Mouse (Mus musculus) left cerebral cortex, postnatal 10 days (tissue): Measurements from ENCODE around the gene Urm1. TPM values are rescaled to one million over a fixed set of nuclear protein-coding genes. Genes with fewer than 3 reads are reported as not detected.
"Not testable (repeated sequence)": the region's sequence is repeated elsewhere in the genome, so short reads cannot be mapped to it uniquely, and the experiment has no call there.

ENCODE experiments used
- DNase-seq, 2 experiments: peaks; one replicate each; pipeline ENCODE4 v3.0.0; 2021 to 2022; ENCODE audit warnings: low spot score in 2 of 2, mixed read lengths in 1 of 2; ENCODE audit errors: extremely low spot score in 1 of 2
- intact Hi-C: fragments of 180-260 bp; cut with DNase I; formaldehyde crosslinking; loops from one replicate; pipeline ENCODE4 v1.15.1; 2025
- total RNA-seq, 2 experiments: library from RNA; stranded (reverse); gene quantifications; 2 replicates each; pipeline ENCODE4 v1.2.3; 2021

The Urm1 gene
- total RNA-seq, result 10 to 100 TPM; 54.7 to 61.8 TPM

DNA sequence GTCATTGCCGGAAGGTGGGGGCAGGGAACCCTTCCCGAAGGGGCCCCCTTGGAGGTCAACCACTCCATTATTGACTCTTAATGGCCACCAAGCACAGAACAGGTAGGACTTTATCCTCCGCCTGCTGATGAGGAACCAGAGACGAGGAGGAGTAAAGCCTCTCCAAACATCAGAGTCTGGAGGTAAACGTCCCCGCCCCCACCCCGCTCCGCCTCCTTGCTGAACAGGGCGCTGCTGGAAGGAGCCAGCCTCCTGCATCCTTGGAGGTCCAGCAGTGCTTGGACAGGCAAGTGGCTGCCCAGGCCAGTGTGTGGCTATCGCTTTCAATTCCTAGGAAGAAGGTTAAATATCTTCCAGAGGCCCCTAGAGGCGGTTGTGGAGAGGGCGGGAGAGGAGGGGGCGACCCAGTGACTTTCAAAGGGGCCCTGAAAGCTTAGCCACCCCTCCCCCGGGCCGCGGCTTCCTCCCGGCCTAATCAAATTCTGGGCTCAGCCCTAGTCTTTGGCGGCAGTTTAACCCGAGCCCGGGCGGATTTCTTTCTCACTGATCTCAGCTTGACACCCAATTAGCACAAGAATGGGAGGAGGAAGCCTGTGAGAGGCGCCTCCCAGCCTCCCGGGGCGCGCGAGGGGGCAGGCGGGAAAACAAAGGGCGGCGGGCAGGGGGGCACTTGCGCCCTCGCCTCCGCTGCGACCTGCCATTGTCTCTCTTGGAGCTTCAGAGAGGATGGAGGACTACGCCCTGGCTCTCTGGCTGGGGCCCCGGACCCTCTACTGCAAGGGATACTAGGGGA lies at the start of gene Urm1:
Urm1 (plus strand) TSS at position 51 of the 793 bp plus-strand sequence.
- DNase-seq, result peak; percentile 63 to 88
- intact Hi-C loops, result no loop called here

DNA sequence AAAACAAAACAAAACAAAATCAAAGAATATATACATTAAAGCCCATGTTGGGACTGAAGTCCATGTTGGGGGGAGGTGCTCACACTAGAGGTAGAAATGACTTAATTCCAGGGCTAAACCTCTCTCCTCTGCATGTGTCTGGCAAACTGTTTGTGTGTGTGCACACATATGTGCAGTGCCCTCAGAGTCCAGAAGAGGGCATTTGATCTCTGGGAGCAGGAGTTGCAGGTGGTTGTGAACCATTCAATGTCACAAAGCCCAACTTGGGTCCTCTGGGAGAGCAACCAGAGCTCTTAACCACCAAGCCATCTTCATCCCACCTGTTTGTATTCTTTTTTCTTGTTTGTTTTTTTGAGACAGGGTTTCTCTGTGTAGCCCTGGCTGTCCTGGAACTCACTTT lies 49.7 kb upstream of the Urm1 start:
- intact Hi-C loops, result no loop called here
- DNase-seq, result no peak

GRCm38 (mm10) chr2:29771611-29772461 lies 48.0 kb upstream of the Urm1 start:
- no peak for DNase-seq
- intact Hi-C loops, result no loop called here

DNA sequence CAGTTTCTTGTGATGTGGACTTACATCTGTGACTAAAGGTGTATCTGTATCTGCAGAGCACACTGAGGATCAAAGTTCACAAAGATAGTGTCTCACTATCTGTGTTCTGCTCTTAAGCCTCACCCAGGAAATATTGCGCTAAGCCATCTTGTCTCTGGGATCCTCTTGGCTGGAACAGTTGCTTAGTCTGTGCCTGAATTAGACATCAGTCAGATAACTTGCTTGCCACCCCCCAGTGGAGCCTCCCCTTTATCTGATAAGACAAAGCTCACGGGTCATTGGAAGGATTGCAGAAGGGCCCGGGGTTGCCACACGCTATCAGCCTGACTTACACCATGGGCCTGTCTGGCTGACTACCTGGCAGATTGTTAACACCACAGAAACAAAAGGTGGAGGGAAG lies 46.6 kb upstream of the Urm1 start:
- intact Hi-C loops, result no loop called here

GRCm38 (mm10) chr2:29781256-29781655 lies 38.6 kb upstream of the Urm1 start:
- intact Hi-C loops, DNase-seq: not testable (repeated sequence)

More for the DNA sequence above, 46.6 kb upstream of the Urm1 start:
- DNase-seq, result no peak

GRCm38 (mm10) chr2:29784290-29784689 lies 35.6 kb upstream of the Urm1 start:
- intact Hi-C loops, result no loop called here
- DNase-seq, result no peak

DNA sequence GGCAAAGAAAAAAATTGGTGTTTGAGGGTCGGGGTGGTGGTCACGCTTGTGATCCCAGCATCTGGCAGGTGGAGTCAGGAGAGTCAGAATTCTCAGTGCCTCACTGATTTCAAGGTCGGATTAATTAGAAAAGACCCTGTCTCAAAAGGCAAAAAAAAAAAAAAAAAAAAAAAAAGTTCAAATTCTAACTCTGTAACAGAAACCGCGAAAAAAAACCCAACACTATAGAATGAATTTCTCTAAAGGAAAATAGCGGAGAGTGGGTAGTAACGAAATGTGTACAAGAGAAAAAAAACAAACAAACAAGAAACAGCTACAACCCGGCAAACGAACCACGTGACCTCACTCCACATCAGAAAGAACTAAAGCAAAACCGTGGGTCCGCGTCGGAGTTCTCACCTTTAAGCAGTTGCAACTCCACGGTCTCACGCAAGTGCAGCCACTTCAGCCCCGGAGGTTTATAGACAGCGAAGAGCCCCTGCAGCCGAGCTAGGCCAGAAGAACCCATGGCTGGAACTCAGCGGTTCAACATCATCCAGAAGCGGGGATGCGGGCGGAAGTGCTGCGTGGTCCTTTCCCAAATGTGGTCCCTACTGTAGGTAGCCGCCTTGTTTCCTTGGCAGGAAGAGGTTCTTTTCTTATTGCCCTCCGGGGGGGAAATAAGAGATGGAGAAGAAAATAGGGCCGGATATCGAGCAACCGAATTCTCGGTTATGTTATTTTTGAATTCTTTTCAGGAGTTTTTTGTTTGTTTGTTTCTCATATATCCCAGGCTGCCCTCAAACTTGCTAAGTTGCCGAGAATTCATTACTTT lies 32.6 kb upstream of the Urm1 start, which contains the start of gene Coq4:
Coq4 (plus strand) TSS at position 390 of the 814 bp plus-strand sequence.
- peak; percentile 91 to 93 for DNase-seq
- intact Hi-C loops, result no loop called here

- peak; percentile 79 to 88 for DNase-seq
- intact Hi-C loops, result no loop called here
Observed at GRCm38 (mm10) chr2:29787937-29788681, 31.8 kb upstream of the Urm1 start, which contains the start of gene Trub2. Gene Trub2, minus strand, starts transcription at chr2:29788502.

DNA sequence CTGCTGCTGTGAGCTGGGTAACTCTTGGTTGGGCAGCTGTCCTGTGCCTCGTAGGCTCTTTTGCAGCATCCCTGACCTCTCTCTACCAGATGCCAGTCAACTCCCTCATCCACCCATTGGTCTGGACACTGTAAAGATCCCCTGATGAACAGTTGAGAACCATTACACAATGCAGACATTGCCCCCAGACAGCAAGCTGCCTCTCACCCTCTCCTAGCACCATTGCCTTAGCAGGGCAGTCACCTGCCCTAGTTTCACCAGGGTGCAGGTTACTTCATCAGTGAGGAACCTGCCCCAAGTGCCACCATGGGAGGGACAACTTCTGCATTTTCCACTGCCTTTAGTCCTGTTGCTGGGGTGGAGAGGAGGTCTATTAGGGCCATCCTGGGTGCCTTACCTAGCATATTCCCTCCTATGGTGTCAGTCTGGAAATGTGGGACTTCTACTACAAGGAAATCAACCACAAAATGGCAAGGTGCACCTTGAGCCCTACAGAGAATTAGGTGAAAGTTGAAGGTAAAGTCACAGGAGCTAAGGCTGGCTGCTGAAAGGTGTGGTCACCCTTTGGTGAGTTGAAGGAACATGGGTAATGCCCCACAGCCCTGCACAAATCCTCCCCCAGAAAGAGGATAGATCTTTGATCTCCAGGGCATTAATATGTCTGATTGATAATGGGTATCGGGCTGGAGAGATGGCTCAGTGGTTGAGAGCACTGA lies 26.9 kb upstream of the Urm1 start:
- no peak for DNase-seq
- intact Hi-C loops, result no loop called here

DNA sequence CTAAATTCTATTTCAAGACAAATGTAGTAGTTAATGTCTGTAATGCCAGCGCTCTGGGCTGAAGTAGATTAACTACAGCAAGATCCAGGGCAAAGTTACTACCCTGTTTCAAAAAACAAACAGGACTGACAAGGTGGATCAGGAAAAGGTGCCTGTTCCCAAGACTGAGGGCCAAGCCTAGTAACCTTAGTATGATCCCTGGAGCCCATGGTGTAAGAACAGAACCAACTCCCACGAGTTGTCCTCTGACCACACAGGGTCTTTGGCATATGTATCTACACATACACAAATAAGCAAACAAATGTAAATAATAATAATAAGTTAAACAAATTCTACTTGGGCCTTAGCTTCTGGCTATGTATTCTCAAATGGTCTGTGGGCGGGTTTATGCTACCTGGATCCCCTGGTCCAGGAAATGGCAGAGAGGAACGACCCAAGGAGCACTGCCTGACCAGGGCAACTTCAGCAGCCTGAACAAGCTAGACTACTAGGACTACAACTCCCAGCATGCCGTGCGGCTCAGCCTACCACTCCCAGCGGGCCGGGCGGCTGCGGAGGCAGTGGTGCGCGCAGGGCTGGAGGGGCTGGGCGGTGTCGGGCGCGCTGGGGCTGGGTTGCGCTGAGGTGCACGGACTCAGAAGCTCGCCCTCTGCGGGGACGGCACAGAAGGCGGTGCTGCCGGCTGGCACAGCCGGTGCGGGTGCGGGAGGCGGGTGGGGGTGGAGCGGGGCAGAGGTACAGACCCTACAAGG lies 17.6 kb upstream of the Urm1 start, which contains the start of gene Slc27a4:
Slc27a4 (plus strand) TSS at position 560 of the 752 bp plus-strand sequence.
- intact Hi-C loops, result no loop called here
- peak; percentile 93 to 98 for DNase-seq

GRCm38 (mm10) chr2:29802827-29803201 lies 17.1 kb upstream of the Urm1 start:
- no peak for DNase-seq
- intact Hi-C loops, result no loop called here

GRCm38 (mm10) chr2:29803400-29803831 lies 16.5 kb upstream of the Urm1 start:
- no peak for DNase-seq
- intact Hi-C loops, result no loop called here

DNA sequence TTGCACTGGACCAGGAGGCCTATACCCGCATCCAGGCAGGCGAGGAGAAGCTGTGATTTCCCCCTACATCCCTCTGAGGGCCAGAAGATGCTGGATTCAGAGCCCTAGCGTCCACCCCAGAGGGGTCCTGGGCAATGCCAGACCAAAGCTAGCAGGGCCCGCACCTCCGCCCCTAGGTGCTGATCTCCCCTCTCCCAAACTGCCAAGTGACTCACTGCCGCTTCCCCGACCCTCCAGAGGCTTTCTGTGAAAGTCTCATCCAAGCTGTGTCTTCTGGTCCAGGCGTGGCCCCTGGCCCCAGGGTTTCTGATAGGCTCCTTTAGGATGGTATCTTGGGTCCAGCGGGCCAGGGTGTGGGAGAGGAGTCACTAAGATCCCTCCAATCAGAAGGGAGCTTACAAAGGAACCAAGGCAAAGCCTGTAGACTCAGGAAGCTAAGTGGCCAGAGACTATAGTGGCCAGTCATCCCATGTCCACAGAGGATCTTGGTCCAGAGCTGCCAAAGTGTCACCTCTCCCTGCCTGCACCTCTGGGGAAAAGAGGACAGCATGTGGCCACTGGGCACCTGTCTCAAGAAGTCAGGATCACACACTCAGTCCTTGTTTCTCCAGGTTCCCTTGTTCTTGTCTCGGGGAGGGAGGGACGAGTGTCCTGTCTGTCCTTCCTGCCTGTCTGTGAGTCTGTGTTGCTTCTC lies 4.0 kb upstream of the Urm1 start:
- no peak for DNase-seq
- intact Hi-C loops, result no loop called here

DNA sequence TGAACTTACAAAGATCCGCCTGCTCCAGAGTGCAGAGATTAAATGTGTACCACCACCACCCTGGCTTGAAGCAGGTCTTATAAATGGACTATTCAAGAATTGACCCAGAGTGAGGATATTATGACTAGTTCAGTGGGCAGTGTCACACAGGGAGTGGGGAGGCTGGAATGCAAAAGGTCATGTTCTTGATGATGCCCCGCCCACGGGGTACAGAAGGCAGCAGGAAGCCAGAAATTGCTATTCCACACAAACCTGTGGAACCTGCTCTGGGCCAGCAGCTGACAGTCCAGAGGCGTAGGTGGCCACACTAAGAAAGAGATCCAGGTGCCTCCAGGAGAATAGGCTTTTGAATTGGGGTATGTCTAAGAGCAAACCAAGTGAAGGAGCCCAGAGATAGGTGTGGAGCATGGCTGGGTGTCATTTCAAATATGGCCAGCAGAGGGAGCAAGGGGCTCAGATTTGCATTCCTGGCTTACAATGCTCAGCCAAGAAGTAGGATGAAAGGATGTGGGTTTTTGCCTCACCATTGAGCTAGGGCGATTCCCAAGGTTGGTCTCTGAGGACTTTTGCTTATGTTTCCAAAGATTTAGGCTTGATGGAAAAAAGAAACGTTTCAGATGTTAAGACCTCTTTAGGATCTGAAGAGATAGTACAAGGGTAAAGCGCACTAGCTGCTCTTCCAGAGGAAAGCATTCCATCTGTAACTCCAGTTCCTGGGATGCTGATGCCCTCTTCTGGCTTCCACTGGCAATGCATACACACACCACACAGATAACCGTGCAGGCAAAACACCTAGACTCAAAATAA lies 2.2 kb upstream of the Urm1 start:
- intact Hi-C loops, result loop anchor here (2.0 kb wide), 1 partner anchor 41 kb away; no protein-coding TSS in a partner anchor
- DNase-seq, result peak; percentile 79 to 85

GRCm38 (mm10) chr2:29819363-29819762 lies 512 bp upstream of the Urm1 start:
- intact Hi-C loops, result loop anchor here (2.0 kb wide), 1 partner anchor 39 kb away; no protein-coding TSS in a partner anchor
- DNase-seq, result no peak
